Mouse (Mus musculus): ENCODE results near the gene Slc12a8. TPM values are rescaled to one million over a fixed set of nuclear protein-coding genes. Genes with fewer than 3 reads are reported as not detected.
A peak's percentile ranks its signal among the peaks of the same experiment; 100 is the strongest.

The Slc12a8 gene
- polyA plus RNA-seq, 1 experiment from 2014 or later = 0.09 TPM

DNA sequence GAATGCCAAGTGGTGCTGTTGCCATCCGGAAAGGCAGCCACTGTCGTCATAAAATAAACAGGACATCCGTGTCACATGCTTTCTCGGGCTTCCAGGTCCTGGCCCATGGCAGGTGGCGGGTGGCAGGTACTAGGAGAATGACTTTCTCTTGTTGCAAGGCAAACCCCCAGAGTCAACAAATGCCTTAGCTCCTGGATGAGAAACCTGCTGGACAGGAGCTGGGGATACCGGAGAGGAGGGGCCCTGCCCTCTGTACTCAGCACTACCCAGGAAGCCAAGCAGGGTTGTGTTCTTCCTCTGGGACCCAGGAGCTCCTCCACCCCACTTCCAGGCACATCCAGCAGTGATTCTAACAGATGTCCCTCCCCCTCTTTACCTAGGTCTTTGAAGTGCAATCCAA is 4.6 kb upstream of the Slc12a8 start:
- Histone ChIP-seq H3K4me1 (replicated peaks) (0 out of 2 replicates have a peak, but pooled peaks cover 3% of the 10 kb centered on the region), H3K9ac (no peak overlapping the region), H3K36me3 (replicated peaks) (no peaks in the 10 kb centered on the region), H3K4me2 (no peak overlapping the region), H3K4me3 (replicated peaks) (no peak overlapping the region), H3K27me3 (peaks cover 12% of the 10 kb centered on the region), H3K27ac (replicated peaks) (no peak overlapping the region), H3K9me3 (replicated peaks) (no peaks in the 10 kb centered on the region)
- ATAC-seq (ENCODE audit: insufficient read depth) = no peak
- WGBS (ENCODE audit: insufficient replicate concordance) = 61% methylated on average over 6 of the region's 6 CpGs

DNA sequence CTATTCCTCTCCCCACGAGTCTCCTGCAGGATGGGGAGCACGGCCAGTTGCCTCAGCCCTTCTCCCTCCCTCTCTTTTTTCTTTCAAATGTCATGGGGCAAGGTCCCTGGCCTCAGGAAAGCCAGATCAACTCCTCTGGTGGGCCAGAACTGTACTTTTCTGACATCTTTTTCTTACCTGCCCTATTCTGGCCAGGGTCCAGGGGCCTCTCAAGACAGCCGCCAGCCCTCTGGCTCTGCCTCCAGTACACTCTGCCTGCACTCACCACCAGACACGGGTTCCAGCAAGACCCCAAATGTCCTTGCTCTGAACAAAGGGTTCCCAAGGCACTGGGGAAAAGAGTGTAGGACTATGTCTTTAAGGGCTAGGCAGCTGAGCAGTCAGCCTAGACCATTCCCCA is 499 bp downstream of the Slc12a8 start:
- no peak overlapping the region for H3K4me3 ChIP-seq (replicated peaks)
- 32% methylated on average over 4 of the region's 4 CpGs for WGBS (ENCODE audit: insufficient replicate concordance)
- H3K9ac ChIP-seq = no peak overlapping the region
- H3K27ac ChIP-seq (replicated peaks) = no peak overlapping the region
- peaks cover 20% of the 10 kb centered on the region for H3K27me3 ChIP-seq
- peak overlapping the region; percentile 53 for H3K4me2 ChIP-seq
- H3K4me1 ChIP-seq (replicated peaks) = 0 out of 2 replicates have a peak, but pooled peaks cover 3% of the 10 kb centered on the region
- H3K9me3 ChIP-seq (replicated peaks) = no peaks in the 10 kb centered on the region
- no peaks in the 10 kb centered on the region for H3K36me3 ChIP-seq (replicated peaks)
- ATAC-seq (ENCODE audit: insufficient read depth) = no peak

DNA sequence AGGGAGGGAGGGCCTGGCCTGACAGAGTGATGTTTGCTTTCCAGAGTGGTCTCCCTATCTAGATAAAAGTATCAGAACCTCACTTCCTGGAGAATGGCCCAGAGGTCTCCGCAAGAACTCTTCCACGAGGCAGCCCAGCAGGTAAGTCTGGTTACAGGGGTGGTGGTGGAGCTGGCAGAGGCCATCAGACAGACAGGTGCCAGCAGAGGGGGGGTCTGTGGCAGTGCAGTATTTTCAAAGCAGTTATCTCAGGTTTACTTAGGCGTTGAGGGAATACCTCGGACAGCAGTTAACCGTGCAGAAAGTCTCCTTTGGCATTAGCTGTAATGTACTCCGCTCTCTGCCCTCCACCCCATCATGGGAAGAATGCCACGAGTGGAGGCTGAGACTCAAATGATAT is 1.1 kb downstream of the Slc12a8 start:
- no peak overlapping the region for H3K4me3 ChIP-seq (replicated peaks)
- WGBS (ENCODE audit: insufficient replicate concordance) = 49% methylated on average over 7 of the region's 7 CpGs
- no peaks in the 10 kb centered on the region for H3K36me3 ChIP-seq (replicated peaks)
- no peaks in the 10 kb centered on the region for H3K9me3 ChIP-seq (replicated peaks)
- no peak overlapping the region for H3K4me2 ChIP-seq
- H3K4me1 ChIP-seq (replicated peaks) = 0 out of 2 replicates have a peak, but pooled peaks cover 3% of the 10 kb centered on the region
- no peak overlapping the region for H3K9ac ChIP-seq
- no peak for ATAC-seq (ENCODE audit: insufficient read depth)
- H3K27ac ChIP-seq (replicated peaks) = no peak overlapping the region
- peaks cover 20% of the 10 kb centered on the region for H3K27me3 ChIP-seq

DNA sequence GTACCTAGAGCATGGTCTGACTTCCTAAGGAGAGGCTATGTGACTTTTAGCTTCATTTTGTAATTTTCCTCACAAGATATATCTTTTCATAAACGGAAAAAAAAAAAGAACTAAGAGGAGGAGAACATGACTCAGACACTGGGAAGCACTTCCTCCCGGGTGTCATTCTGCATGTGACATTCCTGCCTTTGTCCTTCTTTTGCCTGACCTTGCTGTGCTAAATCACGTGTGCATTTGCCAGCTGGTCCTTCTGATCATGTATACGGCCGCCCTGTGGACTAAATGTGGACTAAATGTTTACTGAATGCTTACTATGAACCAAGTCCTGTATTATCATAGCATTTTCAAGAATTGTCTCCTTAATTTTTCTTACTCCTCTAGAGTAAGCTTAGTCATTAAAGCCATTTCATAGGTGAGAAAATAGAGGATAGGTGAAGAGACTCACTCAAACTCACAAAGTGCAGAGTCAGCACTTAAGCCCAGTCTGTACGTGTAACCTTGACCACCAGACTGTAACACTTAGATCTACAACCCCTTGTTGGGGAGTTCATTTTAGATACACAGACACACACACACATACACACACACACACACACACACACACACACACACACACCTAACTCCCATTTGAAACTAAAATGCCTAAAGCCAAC is 2.9 kb downstream of the Slc12a8 start:
- Histone ChIP-seq H3K27me3 (peaks cover 20% of the 10 kb centered on the region), H3K9me3 (replicated peaks) (no peaks in the 10 kb centered on the region), H3K4me1 (replicated peaks) (0 out of 2 replicates have a peak, but pooled peaks cover 3% of the 10 kb centered on the region), H3K4me3 (replicated peaks) (no peak overlapping the region), H3K9ac (no peak overlapping the region), H3K4me2 (no peak overlapping the region), H3K27ac (replicated peaks) (no peak overlapping the region), H3K36me3 (replicated peaks) (no peaks in the 10 kb centered on the region)
- no peak for ATAC-seq (ENCODE audit: insufficient read depth)
- WGBS (ENCODE audit: insufficient replicate concordance) = 65% methylated on average over 6 of the region's 6 CpGs

GRCm38 (mm10) chr16:33522516-33522915 is 5.4 kb downstream of the Slc12a8 start:
- Histone ChIP-seq H3K4me3 (replicated peaks) (no peak overlapping the region), H3K27me3 (peaks cover 7% of the 10 kb centered on the region), H3K27ac (replicated peaks) (no peak overlapping the region), H3K4me1 (replicated peaks) (no peaks in the 10 kb centered on the region), H3K36me3 (replicated peaks) (no peaks in the 10 kb centered on the region), H3K9me3 (replicated peaks) (no peaks in the 10 kb centered on the region), H3K4me2 (no peak overlapping the region), H3K9ac (no peak overlapping the region)
- ATAC-seq (ENCODE audit: insufficient read depth) = no peak
- WGBS (ENCODE audit: insufficient replicate concordance) = 38% methylated on average over 4 of the region's 4 CpGs

DNA sequence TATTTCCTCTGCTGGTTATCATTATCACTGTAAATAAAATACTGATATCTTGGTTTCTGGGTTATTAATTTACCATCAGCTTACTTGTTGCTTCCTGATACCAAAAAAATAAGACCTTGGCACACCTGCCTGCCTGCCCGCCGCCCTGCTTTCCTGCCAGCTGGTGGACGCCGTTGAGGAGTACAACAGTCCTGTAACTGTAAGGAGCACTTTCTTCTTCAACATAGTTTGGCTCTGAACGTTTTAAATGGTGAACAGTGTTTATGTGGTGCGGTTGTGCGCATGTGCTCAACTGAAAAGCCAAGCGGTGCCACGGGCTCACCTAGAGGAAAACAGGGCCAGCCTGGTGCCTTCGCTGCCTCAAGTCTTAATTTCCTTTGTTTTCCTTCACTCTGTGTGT is 6.4 kb downstream of the Slc12a8 start:
- no peaks in the 10 kb centered on the region for H3K4me1 ChIP-seq (replicated peaks)
- no peaks in the 10 kb centered on the region for H3K27me3 ChIP-seq
- no peak overlapping the region for H3K27ac ChIP-seq (replicated peaks)
- no peak overlapping the region for H3K9ac ChIP-seq
- WGBS (ENCODE audit: insufficient replicate concordance) = 68% methylated on average over 10 of the region's 10 CpGs
- H3K9me3 ChIP-seq (replicated peaks) = no peaks in the 10 kb centered on the region
- no peak overlapping the region for H3K4me2 ChIP-seq
- no peaks in the 10 kb centered on the region for H3K36me3 ChIP-seq (replicated peaks)
- H3K4me3 ChIP-seq (replicated peaks) = no peak overlapping the region
- no peak for ATAC-seq (ENCODE audit: insufficient read depth)

DNA sequence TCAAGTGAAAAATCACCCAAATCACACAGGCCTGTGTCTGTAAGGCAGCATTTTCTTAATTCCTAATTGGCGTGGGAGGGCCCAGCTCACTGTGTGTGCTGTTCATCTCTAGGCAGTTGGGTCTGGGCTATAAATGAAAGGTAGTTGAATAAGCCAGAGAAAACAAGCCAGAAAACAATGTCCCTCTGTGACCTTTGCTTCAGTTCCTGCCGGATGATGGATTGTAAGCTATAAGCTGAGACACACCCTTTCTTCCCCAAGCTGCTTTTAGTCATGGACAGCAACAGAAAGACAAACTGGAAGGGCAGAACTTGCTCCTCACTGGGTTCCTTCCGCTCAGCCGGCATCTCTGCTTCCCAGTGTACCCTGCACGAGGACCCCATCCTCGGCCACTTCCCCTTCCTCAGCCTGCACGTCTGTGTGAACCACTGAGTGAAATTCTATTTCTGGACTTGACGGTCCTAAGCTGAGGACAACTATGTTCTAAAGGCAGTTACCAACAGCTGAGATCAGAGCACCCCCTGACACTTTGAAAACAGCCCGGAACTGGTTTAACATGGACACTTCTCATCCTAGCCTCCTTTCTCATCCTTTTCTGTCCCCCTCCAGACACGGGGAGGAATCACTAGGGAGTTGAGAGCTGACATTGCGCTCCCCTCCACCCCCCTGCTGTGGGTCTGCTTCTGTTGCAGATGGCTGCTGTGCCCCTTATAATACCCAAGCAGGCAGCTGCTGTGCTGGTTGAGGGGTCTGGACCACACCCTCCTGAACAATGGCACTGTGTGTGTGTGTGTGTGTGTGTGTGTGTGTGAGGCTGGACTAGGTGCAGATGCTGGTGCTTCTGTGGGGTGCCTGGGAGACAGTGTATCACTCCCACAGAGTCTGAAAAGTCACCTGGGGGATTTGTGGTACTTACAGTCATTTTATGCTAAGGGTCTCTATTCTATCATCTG is 12.7 kb downstream of the Slc12a8 start:
- Histone ChIP-seq H3K27ac (replicated peaks) (no peak overlapping the region), H3K4me2 (no peak overlapping the region), H3K4me3 (replicated peaks) (no peak overlapping the region), H3K9me3 (replicated peaks) (no peaks in the 10 kb centered on the region), H3K9ac (no peak overlapping the region), H3K36me3 (replicated peaks) (no peaks in the 10 kb centered on the region), H3K4me1 (replicated peaks) (no peaks in the 10 kb centered on the region), H3K27me3 (no peaks in the 10 kb centered on the region)
- no peak for ATAC-seq (ENCODE audit: insufficient read depth)
- WGBS (ENCODE audit: insufficient replicate concordance) = 49% methylated on average over 11 of the region's 11 CpGs

GRCm38 (mm10) chr16:33531184-33531583 is 14.1 kb downstream of the Slc12a8 start:
- Histone ChIP-seq H3K27ac (replicated peaks) (no peak overlapping the region), H3K4me3 (replicated peaks) (no peak overlapping the region), H3K9ac (no peak overlapping the region), H3K9me3 (replicated peaks) (no peaks in the 10 kb centered on the region), H3K36me3 (replicated peaks) (no peaks in the 10 kb centered on the region), H3K4me2 (no peak overlapping the region), H3K4me1 (replicated peaks) (no peaks in the 10 kb centered on the region), H3K27me3 (no peaks in the 10 kb centered on the region)
- 34% methylated on average over 8 of the region's 8 CpGs for WGBS (ENCODE audit: insufficient replicate concordance)
- ATAC-seq (ENCODE audit: insufficient read depth) = no peak

DNA sequence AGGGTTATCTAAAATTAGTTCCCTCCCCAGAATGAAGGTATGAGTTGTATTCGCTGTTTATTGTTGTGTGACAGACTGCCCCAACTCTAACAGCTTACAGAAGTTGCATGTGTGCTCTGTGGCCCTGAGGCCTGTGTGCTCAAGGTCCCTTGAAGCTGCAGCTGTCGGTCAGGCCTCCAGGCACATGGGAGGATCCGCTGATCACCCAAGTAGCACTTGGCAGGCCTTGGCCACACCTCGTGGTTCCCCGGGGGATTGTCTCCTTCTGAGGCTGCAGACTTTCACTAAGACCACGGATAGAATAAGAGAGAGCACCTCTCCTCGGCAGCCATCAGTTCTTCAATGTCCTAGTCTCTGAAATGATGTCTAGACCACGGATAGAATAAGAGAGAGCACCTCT is 19.3 kb downstream of the Slc12a8 start:
- no peak overlapping the region for H3K4me2 ChIP-seq
- no peaks in the 10 kb centered on the region for H3K27me3 ChIP-seq
- no peak overlapping the region for H3K9ac ChIP-seq
- H3K27ac ChIP-seq (replicated peaks) = no peak overlapping the region
- 56% methylated on average over 8 of the region's 8 CpGs for WGBS (ENCODE audit: insufficient replicate concordance)
- no peaks in the 10 kb centered on the region for H3K36me3 ChIP-seq (replicated peaks)
- H3K9me3 ChIP-seq (replicated peaks) = no peaks in the 10 kb centered on the region
- no peaks in the 10 kb centered on the region for H3K4me1 ChIP-seq (replicated peaks)
- ATAC-seq (ENCODE audit: insufficient read depth) = no peak
- H3K4me3 ChIP-seq (replicated peaks) = no peak overlapping the region

- Histone ChIP-seq H3K36me3 (replicated peaks) (no peaks in the 10 kb centered on the region), H3K9me3 (replicated peaks) (no peaks in the 10 kb centered on the region), H3K4me1 (replicated peaks) (no peaks in the 10 kb centered on the region), H3K27ac (replicated peaks) (no peak overlapping the region), H3K27me3 (no peaks in the 10 kb centered on the region), H3K9ac (no peak overlapping the region), H3K4me3 (replicated peaks) (no peak overlapping the region), H3K4me2 (no peak overlapping the region)
- ATAC-seq (ENCODE audit: insufficient read depth) = no peak
- WGBS (ENCODE audit: insufficient replicate concordance) = 76% methylated on average over 21 of the region's 21 CpGs
These were observed 20.5 kb downstream of the Slc12a8 start for GRCm38 (mm10) chr16:33537499-33538225.

- no peaks in the 10 kb centered on the region for H3K4me1 ChIP-seq (replicated peaks)
These were observed 27.2 kb downstream of the Slc12a8 start for GRCm38 (mm10) chr16:33544346-33544745.

More at GRCm38 (mm10) chr16:33544346-33544745, 27.2 kb downstream of the Slc12a8 start:
- Histone ChIP-seq H3K27me3 (no peaks in the 10 kb centered on the region), H3K9ac (no peak overlapping the region), H3K4me3 (replicated peaks) (no peak overlapping the region), H3K9me3 (replicated peaks) (no peaks in the 10 kb centered on the region), H3K36me3 (replicated peaks) (no peaks in the 10 kb centered on the region), H3K27ac (replicated peaks) (no peak overlapping the region), H3K4me2 (no peak overlapping the region)
- no peak for ATAC-seq (ENCODE audit: insufficient read depth)
- WGBS (ENCODE audit: insufficient replicate concordance) = 82% methylated on average over 2 of the region's 2 CpGs

All from liver, embryonic 15.5 days (tissue).